9 mouse cellular contexts compared by ENCODE assay signal in the genomic region with DNA sequence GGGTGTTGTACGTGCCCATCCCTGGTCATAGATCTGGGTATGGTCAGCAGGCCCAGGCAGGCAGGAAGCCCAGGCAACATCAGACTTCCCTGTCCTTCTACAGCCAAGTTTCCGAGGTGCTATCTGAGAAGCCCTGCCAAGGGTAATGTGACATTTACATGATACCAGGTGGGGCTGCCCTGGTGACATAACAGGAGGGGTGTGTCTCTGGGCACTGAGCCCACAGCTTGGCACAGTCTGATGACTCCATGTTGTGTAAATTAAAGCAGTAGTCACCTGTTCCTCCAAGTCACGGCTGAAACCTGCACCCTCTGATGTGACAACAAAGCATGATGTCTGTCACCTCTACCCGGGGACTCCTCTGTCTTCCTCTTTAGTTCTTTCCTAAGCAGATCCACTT.
A peak's percentile ranks its signal among the peaks of the same experiment; 100 is the strongest.
DNase-seq lines count a peak whose midpoint lies in the region; ATAC-seq and TF ChIP-seq lines count a peak whose summit lies in the region.
"Had no signal": no experiment of that assay in that cellular context is flagged by ENCODE, and none has a peak within 500 bp of the region (broad histone marks: within the 10 kb centered on the region; RNA-seq: fewer than 3 reads in every experiment).

No protein-coding gene starts in this region.

- DNase-seq in forebrain, postnatal 0 days: no peak
- DNase-seq in brain, embryonic 14.5 days (ENCODE audit: low read depth): peak; percentile 62
- peak; percentile 77 for DNase-seq in gastrocnemius, postnatal 25 days
- DNase-seq in large intestine, adult 2 months (ENCODE audit: low read depth, low spot score): peak; percentile 90
- DNase-seq in thymus, postnatal 4 days: no peak
- no peak for DNase-seq in spleen, postnatal 10 days (ENCODE audit: low spot score in 2 of 2)

- 0 out of 2 replicates have a peak, but pooled peaks cover 3% of the 10 kb centered on the region for H3K4me1 ChIP-seq in forebrain, embryonic 16.5 days (replicated peaks; ENCODE audit: control insufficient read depth, insufficient read depth, low read length)
- no peaks in the 10 kb centered on the region for H3K4me1 ChIP-seq in forebrain, postnatal 0 days (ENCODE audit: insufficient read depth)
- H3K4me1 ChIP-seq: embryonic facial prominence, embryonic 12.5 days had no signal

- 0 out of 2 replicates have a peak, but pooled peaks have one; percentile 15 for ATAC-seq in forebrain, embryonic 16.5 days
- ATAC-seq in forebrain, postnatal 0 days: no peak
- ATAC-seq in erythroid progenitor cell, adult 5-6 weeks (replicated peaks; ENCODE audit: low FRiP score, poor library complexity, severe bottlenecking): no peak

- WGBS in forebrain, embryonic 16.5 days: 58% methylated on average over 4 of the region's 4 CpGs
- 53% methylated on average over 4 of the region's 4 CpGs for WGBS in forebrain, postnatal 0 days
- 23% methylated on average over 4 of the region's 4 CpGs for WGBS in large intestine, adult 2 months

- H3K9ac ChIP-seq in forebrain, embryonic 16.5 days (replicated peaks; ENCODE audit: low read depth, low read length): no peak overlapping the region
- H3K9ac ChIP-seq in forebrain, postnatal 0 days: no peak overlapping the region
- H3K9ac ChIP-seq: embryonic facial prominence, embryonic 12.5 days had no signal

- H3K4me2 ChIP-seq in forebrain, embryonic 16.5 days (ENCODE audit: low read length): no peak overlapping the region
- no peak overlapping the region for H3K4me2 ChIP-seq in forebrain, postnatal 0 days (ENCODE audit: low read depth)
- H3K4me2 ChIP-seq: embryonic facial prominence, embryonic 12.5 days had no signal

- H3K36me3 ChIP-seq in forebrain, embryonic 16.5 days (ENCODE audit: control insufficient read depth, insufficient read depth): no peaks in the 10 kb centered on the region
- H3K36me3 ChIP-seq in forebrain, postnatal 0 days (ENCODE audit: insufficient read depth): no peaks in the 10 kb centered on the region
- H3K36me3 ChIP-seq: embryonic facial prominence, embryonic 12.5 days had no signal

- H3K27ac ChIP-seq in forebrain, embryonic 16.5 days (ENCODE audit: low read length): no peak overlapping the region
- no peak overlapping the region for H3K27ac ChIP-seq in forebrain, postnatal 0 days (ENCODE audit: low read depth, low read length)
- H3K27ac ChIP-seq: embryonic facial prominence, embryonic 12.5 days had no signal

- TF ChIP-seq CTCF in forebrain, postnatal 0 days (IDR thresholded peaks at IDR 0.05; ENCODE audit: low read depth): no peak
- TF ChIP-seq CTCF in brain, embryonic 14.5 days (IDR thresholded peaks at IDR 0.05; ENCODE audit: borderline replicate concordance, extremely low read depth, insufficient read depth, insufficient read length): no peak

- no peak for TF ChIP-seq POLR2A in brain, embryonic 14.5 days (IDR thresholded peaks at IDR 0.05; ENCODE audit: borderline replicate concordance, extremely low read depth, insufficient read depth, insufficient read length, poor library complexity, severe bottlenecking)

- no peak overlapping the region for H3K4me3 ChIP-seq in forebrain, embryonic 16.5 days (replicated peaks; ENCODE audit: low read length)
- no peak overlapping the region for H3K4me3 ChIP-seq in forebrain, postnatal 0 days (ENCODE audit: low read depth, low read length)
- H3K4me3 ChIP-seq: embryonic facial prominence, embryonic 12.5 days had no signal

- no peaks in the 10 kb centered on the region for H3K27me3 ChIP-seq in forebrain, embryonic 16.5 days (replicated peaks; ENCODE audit: control insufficient read depth, insufficient read depth, low read length)
- no peaks in the 10 kb centered on the region for H3K27me3 ChIP-seq in forebrain, postnatal 0 days (ENCODE audit: insufficient read depth, low read length)
- H3K27me3 ChIP-seq: embryonic facial prominence, embryonic 12.5 days had no signal

- H3K9me3 ChIP-seq in forebrain, embryonic 16.5 days (ENCODE audit: control insufficient read depth, low read length): no peaks in the 10 kb centered on the region
- H3K9me3 ChIP-seq in forebrain, postnatal 0 days (ENCODE audit: low read length): no peaks in the 10 kb centered on the region
- H3K9me3 ChIP-seq: embryonic facial prominence, embryonic 12.5 days had no signal

Comparison
In these comparisons a context has a peak if more than half of its experiments do, and no peak if none do; other contexts are left out.
1. DNase-seq: peak in brain, embryonic 14.5 days (single experiment), gastrocnemius, postnatal 25 days (single experiment) and large intestine, adult 2 months (single experiment); none in forebrain, postnatal 0 days (single experiment), thymus, postnatal 4 days (single experiment) and spleen, postnatal 10 days (0 of 2).